Mouse (Mus musculus) embryo, embryonic 9.5 days (tissue): ENCODE data around the gene Gdpd3.
"Not testable (repeated sequence)": the region's sequence is repeated elsewhere in the genome, so short reads cannot be mapped to it uniquely, and the experiment has no call there.

Experiments
- DNase-seq: peaks from one replicate; pipeline ENCODE4 v3.0.0-alpha.2; 2017; ENCODE audit errors: extremely low spot score

Gdpd3 gene

DNA sequence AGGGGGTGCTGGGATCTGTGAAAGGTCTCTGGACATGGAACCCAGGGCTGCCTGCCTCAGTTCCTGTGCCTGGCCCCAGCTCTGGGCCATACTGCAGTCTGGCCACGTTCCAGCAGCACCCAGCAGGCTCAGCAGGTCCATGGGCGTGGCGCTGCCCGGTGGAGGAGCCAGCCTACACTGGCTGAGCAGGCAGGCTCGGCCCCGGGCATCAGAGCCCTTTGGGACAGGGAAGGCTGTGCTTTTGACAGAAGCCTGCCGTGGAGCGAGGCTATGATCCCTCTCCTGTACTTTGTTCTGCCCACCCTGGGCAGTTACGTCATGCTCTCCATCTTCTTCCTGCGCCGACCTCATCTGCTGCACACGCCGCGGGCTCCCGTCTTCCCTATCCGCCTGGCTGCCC, at the start of gene Gdpd3:
Gdpd3 (plus strand) TSS at position 134 of the 400 bp plus-strand sequence.
- DNase-seq: no peak

DNA sequence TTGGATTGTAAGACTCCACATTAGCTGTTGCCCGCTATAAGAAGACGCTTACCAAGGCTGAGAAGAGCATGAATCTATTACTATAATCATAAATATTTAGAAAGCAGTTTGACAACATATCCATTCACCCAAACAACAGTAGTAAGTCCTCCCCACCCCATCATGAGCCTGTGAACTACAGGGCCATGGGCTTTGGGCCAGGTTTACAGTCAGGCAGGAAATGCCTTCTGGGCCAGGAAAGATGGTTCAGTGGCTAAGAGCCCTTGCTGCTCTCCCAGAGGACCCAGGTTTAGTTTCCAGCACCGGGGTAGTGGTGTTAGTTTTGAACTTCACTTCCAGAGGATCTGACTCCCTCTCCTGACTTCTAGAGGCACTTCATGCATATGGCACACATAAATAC, 48.6 kb upstream of the Gdpd3 start:
- no peak for DNase-seq

DNA sequence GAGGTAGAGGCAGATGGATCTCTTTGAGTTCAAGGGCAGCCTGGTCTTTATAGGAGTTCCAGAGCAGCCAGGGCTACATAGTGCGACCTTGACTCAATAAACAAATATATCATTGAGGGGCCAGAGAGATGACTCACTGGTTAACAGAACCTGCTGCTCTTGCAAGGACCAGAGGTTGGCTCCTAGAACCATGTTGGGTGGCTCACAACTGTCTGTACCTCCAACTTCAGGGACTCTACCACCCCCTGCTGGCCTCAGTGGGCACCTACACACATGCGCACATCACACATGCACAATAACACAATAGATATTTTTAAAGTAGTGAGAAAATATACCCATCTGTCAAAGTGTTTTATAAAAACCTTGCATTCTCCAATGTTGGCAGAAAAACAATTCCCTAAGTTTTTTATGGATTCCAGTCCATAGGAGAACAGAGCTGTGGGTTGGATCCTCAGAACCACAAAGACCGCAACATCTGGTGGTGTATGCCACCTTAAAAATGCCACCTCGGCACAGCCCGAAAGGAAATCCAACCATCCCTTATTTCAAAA, 47.3 kb upstream of the Gdpd3 start:
- DNase-seq: no peak

DNA sequence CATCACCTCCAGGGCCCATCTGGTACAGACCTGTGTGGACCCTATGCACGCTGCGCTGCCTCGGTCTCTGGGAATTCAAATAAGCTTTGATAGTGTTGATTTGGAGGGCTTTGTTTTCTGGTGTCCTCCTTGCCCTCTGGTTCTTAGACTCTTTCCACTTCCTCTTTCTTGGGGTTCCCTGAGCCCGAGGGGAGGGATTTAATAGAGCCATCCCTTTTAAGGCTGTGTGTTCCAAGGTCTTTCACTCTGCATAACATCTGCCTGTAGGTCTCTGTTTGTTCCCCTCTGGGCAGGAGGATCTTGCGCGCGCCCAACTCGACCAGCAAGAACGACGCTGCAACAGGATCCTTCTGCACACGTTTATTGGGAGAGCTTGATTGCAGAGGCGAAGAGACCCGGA, 44.5 kb upstream of the Gdpd3 start:
- no peak for DNase-seq

DNA sequence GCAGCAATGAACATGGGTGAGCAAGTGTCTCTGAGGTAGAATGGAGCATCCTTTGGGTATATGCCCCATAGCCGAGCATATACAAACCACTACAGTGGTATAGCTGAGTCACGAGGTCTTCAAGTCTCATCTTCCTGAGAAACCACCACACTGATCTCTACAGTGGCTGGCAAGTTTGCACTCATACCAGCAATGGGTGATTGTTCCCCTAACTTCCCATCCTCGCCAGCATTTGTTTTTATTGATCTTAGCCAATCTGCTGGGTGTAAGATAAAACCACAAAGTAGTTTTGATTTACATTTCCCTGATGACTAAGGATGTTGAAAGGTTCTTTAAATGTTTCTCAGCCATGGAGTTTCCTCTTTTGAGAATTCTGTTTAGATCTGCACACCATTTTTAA, 41.1 kb upstream of the Gdpd3 start:
- DNase-seq: no peak

DNA sequence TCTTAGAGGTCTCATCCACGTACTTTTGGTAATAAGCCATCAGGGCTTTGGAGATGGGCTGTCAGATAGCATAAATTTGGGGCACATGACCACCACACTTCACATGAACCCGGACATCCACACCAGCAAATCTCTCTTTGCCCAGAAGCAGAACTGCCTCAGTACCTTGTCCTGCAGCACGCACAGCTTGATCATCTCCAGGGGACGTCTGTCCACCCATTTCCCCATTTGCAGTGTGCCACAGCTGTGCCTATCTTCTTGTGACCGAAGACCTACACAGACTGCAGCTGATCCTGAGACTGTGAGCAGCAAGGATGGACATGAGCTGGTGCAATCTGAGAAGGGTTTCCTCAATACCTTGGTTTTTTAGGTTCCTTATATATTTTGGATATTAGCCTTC, 40.5 kb upstream of the Gdpd3 start:
- no peak for DNase-seq

DNA sequence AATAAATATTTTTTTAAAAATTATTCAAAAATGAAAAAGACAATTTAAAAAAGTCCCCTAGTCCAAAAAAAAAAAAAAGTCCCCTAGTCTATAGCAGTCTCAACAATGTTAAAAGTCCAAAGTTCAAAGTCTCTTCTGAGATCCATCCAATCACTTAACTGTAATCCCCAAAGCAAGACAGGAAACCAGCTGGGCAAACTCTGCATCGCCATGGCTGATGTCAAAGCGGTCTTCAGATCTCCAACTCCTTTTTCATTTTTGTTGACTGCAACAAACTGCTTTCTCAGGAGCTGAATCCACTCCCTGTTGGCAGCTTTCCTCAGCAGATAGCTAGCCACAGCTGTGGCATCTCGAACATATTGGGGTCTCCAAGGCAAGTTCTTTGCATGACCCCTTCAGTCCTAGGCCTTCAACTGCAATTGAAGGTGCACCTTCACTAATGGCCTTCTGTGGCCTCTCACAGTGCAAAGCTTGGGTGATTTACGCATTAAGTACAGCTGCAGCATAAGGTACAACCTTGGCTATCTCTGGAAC, 35.8 kb upstream of the Gdpd3 start:
- DNase-seq: not testable (repeated sequence)

DNA sequence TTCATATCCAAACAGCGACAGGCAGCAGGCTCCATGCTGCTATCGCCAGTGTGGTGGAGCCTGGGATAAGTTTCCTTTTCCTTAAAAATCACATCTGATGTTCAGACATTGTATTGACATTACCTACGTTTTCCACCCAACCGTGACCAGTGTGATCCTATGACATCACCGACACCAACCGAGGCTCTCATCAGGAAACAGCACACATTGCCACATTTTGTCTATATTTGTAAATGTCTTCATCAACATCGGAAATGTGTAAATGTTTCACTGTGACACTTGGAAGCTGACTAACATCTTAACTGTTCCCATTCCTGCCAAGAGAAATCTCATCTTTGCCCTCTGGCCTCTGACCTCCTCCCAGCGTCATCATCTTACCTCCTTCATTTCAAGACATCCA, 30.0 kb upstream of the Gdpd3 start:
- no peak for DNase-seq

DNA sequence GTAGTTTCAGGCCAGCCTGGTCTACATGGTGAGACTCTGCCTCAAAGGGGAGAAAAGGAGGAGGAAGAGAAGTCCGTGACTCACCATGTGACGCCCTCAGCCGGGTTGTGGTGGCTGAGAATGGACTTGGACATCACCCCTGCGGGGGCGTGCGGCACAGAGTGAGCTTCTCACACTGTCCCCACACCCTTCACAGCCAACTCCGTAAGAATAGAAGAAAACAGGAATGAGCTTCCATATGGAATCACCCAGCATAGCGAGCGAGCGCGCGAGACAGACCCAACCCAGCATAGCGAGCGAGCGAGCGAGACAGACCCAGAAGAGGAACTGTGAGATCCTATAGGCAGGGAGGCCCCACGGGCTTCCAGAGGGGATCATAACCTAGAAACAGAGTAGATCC, 26.6 kb upstream of the Gdpd3 start:
- no peak for DNase-seq

DNA sequence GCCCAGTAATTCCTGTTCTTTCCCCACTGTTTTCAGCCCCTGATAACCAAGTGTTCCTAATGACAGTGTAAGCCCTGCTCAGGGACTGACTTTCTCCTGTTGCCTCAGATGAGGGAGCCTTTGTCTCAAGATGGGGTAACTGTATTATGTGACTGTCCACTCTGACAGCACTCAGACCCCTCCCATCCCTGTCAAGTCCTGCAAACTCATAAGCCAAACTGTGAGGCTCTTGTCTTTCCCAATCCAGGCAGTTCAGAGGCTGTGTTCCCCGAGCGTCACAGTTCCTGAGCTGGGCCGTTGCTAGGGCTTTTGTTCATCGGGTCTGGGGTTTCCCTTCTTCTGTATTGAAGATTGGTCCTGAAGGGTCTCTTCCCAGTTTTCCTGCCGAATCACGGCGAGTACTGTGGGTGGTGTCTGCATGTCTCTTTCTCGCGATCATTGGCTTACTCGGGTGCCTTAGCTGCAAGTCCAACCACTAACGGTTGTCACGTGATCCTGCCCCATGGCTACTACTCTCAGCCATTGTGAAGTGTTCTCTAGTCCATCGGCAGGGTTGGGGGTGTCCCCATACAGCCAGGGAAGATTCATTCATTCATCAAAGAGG, 25.9 kb upstream of the Gdpd3 start:
- DNase-seq: no peak

- no peak for DNase-seq
These were observed 25.2 kb upstream of the Gdpd3 start for GRCm38 (mm10) chr7:126740977-126741376.

DNA sequence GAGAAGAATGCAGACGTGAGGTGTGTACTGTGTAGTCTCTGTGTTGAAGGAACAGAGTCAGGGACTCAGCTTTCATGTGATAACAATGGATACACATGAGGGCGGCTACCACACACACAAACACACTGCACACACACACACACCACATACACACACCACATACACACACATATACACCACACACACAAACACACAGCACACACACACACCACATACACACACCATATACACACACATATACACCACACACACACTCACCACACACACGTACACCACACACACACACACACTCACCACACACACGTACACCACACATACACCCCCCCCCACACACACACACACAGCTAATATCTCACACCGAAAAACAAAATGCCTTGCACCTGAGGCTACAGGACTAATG, 24.7 kb upstream of the Gdpd3 start:
- DNase-seq: no peak

DNA sequence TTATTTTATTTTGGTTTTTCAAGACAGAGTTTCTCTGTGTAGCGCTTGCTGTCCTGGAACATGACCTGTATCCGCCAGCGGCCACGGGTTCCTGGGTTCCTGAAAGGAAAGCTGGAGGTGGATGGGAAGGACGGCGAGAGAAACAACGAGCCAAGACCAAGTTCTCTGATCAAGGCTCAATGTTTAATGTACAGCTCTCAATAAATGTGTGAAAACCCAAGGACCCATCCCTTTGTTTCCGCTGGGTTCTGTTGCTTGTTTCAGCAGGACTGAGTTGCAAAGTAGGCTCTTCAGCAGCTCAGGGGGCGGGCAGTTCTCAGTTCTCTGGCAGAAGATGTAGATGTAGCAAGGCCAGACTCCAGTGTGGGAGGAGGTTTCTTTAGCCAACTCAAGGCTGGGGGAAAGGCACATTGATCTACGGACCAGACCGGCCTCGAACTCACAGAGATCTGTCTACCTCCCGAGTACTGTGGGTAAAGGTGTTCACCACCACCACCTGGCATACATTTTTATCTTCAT, 24.1 kb upstream of the Gdpd3 start:
- no peak for DNase-seq

DNA sequence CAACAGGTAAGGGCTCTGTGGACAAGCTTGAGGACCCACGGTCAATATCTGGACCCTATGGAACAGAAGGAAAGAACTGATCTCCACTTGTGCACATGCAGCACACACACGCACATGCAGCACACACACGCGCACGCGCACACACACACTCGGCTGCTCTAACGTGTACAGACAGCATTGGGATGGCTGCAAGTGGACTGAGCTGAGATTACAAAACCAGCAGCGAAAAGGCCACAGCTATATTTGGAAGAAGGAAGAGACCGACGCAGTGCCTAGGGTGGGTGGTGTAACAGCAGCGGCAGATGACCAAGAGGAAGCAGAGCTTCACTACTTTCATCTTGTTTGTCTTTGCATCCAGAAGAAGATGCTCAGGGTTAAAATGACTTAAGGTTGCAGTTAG, 20.1 kb upstream of the Gdpd3 start:
- no peak for DNase-seq

DNA sequence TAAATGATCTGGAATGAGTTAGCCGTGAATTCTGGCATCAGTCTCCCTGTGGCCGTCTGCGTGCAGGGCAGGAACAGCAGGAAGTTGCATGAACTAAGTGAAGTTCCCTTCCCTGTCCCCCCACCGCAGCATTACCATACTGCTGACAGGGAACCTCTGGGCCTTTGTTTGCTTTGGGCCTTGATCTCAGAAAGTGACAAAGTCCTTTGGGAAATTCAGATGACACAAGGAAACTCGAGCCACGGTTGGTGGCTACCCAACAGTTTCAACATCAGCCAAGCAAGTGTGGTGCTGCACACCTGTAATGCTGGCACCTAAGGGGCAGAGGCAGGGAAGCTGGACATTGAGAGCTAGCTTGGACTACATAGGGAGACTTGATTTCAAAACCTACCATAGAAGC, 19.3 kb upstream of the Gdpd3 start:
- no peak for DNase-seq

- no peak for DNase-seq
These were observed 17.3 kb upstream of the Gdpd3 start for GRCm38 (mm10) chr7:126748824-126749223.

DNA sequence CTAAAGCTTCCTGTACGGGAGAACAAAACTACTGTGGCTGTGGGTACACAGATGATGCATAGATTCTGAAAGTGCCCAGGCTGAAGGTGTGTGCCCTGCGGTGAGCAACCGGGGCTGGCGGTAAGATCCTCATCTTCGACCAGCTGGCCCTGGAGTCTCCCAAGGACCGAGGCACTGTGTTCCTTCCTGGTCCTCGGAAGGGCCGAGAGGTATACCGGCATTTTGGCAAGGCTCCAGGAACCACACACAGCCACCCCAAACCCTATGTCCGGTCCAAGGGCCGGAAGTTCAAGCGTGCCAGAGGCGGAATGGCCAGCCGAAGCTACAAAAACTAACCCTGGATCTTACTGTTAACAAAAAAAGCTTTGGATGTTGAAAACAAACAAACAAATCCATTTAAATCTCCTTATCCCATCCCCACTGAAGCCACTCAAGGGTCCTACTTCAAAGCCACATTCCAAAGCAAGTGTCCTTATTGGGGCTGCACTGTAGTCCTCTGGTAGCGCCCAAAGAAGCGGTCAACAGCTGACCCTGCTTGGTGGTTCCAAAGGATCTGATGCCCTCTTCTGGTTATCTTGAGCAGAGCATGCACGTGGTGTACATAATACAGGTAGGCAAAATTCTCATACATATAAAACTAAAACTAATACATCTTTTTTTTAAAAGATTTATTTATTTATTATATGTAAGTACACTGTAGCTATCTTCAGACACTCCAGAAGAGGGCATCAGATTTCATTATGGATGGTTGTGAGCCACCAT, 16.4 kb upstream of the Gdpd3 start:
- DNase-seq: no peak

DNA sequence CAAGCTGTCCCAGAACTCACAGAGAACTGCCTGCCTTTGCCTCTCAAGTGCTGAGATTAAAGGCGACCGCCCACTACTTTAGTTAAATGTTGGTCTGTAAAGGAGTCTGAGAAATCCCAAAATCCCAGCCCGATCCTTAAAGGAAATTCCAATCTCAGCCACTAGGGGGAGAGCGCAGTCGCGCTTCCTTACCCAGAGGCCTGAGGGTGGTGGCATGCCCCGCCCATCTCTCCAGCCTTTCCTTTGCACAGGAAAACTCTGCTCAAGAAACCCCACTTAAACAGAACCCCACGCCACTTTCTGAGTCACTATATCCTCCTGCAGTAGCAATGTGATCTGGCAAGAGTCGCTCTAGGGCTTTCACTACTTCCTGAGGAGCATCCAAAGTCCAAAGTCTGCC, 11.3 kb upstream of the Gdpd3 start:
- peak; percentile 87 for DNase-seq

DNA sequence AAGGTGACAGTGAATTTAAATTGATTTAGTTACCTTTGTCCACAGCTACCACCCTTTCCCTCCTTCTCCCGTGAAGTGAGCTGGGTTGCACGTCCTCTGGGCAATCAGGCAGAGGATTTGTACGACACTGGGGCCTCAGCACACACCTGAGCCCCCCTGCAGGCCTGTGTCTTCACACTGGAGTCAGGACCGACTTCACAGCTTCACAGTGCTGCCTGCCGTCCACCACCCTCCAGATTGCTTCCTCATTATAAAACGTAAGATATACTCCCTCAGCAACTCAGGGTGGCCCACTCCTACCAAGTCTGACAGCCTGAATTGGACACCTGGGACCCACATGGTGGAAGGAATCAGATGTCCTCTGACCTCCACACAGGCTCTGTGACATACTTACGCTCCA, 7.6 kb upstream of the Gdpd3 start:
- no peak for DNase-seq

DNA sequence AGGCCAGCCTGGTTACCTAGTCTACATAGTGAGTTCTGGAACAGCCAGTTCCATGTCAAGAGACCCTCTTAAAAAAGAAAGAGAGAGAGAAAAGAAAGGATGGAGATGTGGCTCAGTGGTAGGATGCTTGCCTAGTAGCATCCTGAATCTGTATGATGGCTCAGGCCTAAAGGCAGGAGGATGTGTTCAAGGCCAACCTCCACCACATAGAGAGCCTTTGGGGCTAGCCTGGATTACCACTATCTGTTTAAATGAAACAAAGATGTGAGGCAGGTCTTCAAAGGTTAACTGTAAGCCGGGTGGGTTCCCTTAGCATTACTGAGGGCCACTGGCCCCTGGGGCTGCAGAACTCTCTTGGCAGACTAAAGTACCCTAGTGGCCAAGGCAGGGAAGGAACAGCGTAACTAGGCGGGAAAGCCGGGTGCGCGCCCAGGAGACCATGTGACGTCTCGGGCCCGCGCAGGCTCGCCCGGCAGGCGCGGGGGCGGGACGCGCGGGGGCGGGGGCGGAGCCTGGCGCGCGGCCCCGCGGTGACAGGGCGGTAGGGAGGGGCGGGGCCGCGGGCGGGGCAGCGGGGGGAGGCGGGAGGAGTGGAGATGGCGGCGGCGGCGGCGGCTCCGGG, 7.0 kb upstream of the Gdpd3 start, which contains the start of gene Mapk3:
Mapk3 (plus strand) TSS at position 552 of the 622 bp plus-strand sequence.
- DNase-seq: peak; percentile 94

DNA sequence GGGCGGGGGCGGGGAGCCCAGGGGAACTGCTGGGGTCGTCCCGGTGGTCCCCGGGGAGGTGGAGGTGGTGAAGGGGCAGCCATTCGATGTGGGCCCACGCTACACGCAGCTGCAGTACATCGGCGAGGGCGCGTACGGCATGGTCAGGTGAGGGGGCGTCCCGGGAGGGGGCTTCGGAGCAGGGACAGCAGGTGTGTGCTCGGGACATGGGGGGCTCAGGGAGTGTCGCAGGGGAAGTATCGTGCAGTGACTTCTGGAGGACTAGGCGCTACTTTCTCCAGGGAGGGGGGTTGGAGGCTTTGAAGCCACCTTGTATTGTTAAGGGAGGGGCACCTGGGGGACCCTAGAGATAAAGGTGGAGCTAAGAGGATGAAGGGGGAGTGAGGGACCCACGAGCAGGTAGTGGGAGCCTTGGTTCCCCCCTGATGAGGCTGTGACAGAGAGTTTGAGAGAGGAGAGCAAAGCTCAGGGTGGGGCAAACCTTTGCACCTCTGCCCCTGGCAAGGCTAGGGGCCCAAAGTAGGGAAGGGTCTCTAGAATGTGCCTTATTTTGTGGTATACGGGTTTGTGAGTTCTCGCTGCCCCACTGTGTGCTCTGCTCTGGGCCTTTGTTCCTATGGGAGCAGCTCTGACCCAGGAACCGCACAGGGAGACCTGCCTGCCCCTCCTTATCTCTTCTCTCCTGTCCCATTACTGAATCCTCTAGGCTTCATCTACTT, 6.3 kb upstream of the Gdpd3 start:
- no peak for DNase-seq

DNA sequence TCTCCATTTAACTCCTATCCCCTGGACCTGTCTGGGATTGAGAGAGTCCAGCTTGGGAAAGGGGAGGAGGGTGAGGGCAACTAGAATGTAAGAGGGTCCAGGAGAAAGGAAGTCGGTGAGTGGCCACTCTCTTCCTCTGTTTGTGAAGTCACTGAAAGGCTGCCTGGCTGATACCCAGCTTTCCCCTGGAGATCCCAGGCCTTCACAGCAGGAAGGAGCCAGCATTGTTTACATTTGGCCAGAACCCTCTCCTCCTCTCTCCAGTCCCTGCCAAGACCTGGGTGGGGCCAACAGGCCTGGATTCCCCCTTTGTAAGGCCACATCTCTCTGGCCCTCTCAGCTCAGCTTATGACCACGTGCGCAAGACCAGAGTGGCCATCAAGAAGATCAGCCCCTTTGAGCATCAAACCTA, 5.7 kb upstream of the Gdpd3 start:
- peak; percentile 57 for DNase-seq
